Mouse (Mus musculus): ENCODE measurements at regions not wholly inside any gene's neighbourhood (a gene's known extent, or its start where the extent isn't known, plus 50 kb on each side); places are given as distances from the start of the nearest gene placed in this dataset.

DNA sequence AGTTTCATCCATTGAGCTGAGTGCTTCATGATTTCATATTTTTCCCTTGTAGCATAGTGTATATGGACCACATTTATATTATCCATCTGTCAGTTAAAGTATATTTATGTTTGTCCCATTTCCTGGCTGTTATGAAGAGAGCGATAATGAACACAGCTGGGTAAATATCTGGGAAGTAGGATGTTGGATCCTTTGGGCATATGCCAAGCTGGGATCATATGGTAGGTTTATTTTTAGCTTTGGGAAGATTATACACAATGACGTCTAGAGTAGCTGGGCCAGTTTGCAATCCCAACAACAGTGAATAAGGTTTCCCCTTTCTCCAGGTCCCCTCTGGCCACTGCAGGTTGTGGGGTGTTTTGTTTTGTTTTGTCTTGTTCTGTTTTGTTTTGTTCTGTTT lies 164.5 kb downstream of the Gm765 start:
- H3K36me3 ChIP-seq (replicated peaks): no peaks in the 10 kb centered on the region
- WGBS: 76% methylated on average over 2 of the region's 2 CpGs
- H3K9me3 ChIP-seq: no peaks in the 10 kb centered on the region
- H3K4me2 ChIP-seq: no peak overlapping the region
- H3K27ac ChIP-seq: no peak overlapping the region
- ATAC-seq (ENCODE audit: low FRiP score): no peak
- no peaks in the 10 kb centered on the region for H3K4me1 ChIP-seq
- no peak overlapping the region for H3K4me3 ChIP-seq (replicated peaks)
- no peaks in the 10 kb centered on the region for H3K27me3 ChIP-seq
- no peak overlapping the region for H3K9ac ChIP-seq

DNA sequence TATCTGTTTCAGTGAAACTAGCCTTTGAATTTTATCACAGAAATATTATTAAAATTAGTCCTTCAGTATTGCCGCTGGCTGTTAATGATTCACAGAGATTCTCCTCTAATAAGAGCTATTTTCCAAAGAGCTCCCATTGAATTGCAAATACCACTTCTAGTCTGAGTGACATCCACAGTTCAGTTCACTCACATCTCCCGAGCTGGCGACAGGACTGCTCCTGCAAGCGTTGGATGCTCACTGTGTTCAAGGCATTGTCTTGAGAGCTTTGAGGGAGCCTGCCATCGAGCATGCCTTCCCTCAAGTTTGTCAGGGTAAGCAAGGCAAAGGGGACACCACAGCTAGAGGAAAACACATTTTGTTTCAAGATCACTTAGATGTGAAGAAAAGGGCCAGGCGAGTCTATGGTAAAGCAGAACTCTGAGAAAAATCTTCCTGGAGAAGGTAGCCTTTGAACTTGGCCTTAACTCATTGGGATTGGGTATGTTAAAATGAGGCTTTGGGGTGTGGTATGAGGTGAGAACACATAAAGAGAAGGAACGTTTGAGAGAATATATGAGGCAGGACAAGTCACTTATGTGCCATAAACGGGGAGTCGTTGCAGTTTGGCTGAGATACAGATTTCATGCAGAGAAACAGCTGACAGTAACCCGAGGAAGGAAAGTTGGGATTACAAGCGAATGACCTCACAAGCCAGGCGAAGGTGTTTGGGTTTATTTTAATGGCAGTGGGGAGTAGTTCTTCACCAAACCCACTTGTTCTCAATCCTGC lies 193.3 kb downstream of the Gm765 start:
- Histone ChIP-seq H3K4me3 (replicated peaks) (no peak overlapping the region), H3K36me3 (replicated peaks) (no peaks in the 10 kb centered on the region), H3K9ac (no peak overlapping the region), H3K27me3 (no peaks in the 10 kb centered on the region), H3K9me3 (no peaks in the 10 kb centered on the region), H3K4me2 (no peak overlapping the region), H3K4me1 (0 out of 2 replicates have a peak, but pooled peaks cover 3% of the 10 kb centered on the region), H3K27ac (peak overlapping the region; percentile 5; the same call in 1 of the 2 replicates)
- no peak for ATAC-seq (ENCODE audit: low FRiP score)
- 59% methylated on average over 12 of the region's 12 CpGs for WGBS

DNA sequence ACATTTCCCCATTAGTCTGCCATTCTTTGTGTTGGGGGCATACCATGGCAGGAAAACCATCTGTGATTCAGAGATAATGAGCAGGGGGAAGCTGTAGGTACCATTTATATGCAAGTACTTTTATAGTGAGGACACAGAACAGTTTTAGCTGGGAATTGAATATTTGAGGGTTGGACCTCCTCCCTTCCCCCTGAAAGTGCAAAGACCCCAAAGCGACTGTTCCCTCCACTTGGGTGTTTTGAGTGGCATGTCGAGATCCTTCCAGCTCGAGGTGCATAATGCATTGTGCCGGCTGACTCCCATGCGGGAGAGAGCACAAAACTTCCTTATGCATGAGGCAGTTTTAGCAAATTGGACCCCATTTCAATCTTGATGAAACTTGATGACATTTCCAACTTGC lies 194.7 kb downstream of the Gm765 start:
- WGBS: 48% methylated on average over 5 of the region's 5 CpGs
- Histone ChIP-seq H3K4me2 (no peak overlapping the region), H3K9me3 (no peaks in the 10 kb centered on the region), H3K9ac (no peak overlapping the region), H3K27me3 (no peaks in the 10 kb centered on the region), H3K36me3 (replicated peaks) (no peaks in the 10 kb centered on the region), H3K4me1 (0 out of 2 replicates have a peak, but pooled peaks cover 3% of the 10 kb centered on the region), H3K4me3 (replicated peaks) (no peak overlapping the region), H3K27ac (no peak overlapping the region)
- ATAC-seq (ENCODE audit: low FRiP score): no peak

DNA sequence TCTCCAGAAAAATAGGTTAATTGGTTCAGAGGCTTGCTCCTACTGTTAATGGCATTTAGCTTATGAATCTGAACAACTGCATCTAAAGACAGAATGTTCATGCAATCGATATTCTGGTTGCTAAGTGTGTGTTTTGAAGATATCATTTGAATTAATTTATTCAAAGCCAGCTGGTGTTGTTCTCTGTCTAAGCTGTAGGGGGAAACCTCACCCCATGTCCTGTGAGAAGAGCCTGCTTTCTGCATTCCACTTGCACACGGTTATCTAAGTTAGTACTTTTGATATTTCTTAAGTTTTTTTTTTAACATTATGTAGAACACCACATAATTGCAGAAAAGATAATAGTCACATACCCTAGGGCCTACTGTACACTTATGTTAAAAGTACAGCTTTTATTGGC lies 209.6 kb downstream of the Gm765 start:
- Histone ChIP-seq H3K9ac (no peak overlapping the region), H3K27me3 (0 out of 2 replicates have a peak, but pooled peaks cover 4% of the 10 kb centered on the region), H3K27ac (no peak overlapping the region), H3K4me2 (no peak overlapping the region), H3K9me3 (no peaks in the 10 kb centered on the region), H3K36me3 (replicated peaks) (no peaks in the 10 kb centered on the region), H3K4me1 (no peaks in the 10 kb centered on the region), H3K4me3 (replicated peaks) (no peak overlapping the region)
- ATAC-seq (ENCODE audit: low FRiP score): no peak
- WGBS: 37% methylated on average over 2 of the region's 2 CpGs

DNA sequence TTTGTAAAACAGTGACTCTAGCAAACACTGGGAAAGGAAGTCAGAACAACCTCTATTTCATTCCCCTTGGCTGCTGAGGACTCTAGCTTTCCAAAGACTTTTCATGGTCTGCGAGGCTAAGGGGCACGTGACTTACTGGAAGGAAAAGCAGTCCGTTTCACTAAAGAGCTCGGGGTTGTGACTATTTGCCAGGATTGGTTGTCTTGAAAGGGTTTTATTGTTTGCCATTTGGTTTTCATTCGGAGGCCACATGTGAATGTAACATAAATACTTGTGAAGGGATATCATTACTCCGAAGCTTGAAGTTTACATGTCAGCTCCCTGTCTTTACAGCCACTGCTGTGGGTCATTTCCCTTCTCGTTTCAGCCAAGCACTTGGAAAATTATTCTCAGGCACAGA lies 217.1 kb downstream of the Gm765 start:
- Histone ChIP-seq H3K4me2 (no peak overlapping the region), H3K9ac (no peak overlapping the region), H3K4me3 (replicated peaks) (no peak overlapping the region), H3K9me3 (0 out of 2 replicates have a peak, but pooled peaks cover 4% of the 10 kb centered on the region), H3K27me3 (no peaks in the 10 kb centered on the region), H3K4me1 (no peaks in the 10 kb centered on the region), H3K36me3 (replicated peaks) (no peaks in the 10 kb centered on the region), H3K27ac (no peak overlapping the region)
- WGBS: 81% methylated on average over 7 of the region's 7 CpGs
- no peak for ATAC-seq (ENCODE audit: low FRiP score)

DNA sequence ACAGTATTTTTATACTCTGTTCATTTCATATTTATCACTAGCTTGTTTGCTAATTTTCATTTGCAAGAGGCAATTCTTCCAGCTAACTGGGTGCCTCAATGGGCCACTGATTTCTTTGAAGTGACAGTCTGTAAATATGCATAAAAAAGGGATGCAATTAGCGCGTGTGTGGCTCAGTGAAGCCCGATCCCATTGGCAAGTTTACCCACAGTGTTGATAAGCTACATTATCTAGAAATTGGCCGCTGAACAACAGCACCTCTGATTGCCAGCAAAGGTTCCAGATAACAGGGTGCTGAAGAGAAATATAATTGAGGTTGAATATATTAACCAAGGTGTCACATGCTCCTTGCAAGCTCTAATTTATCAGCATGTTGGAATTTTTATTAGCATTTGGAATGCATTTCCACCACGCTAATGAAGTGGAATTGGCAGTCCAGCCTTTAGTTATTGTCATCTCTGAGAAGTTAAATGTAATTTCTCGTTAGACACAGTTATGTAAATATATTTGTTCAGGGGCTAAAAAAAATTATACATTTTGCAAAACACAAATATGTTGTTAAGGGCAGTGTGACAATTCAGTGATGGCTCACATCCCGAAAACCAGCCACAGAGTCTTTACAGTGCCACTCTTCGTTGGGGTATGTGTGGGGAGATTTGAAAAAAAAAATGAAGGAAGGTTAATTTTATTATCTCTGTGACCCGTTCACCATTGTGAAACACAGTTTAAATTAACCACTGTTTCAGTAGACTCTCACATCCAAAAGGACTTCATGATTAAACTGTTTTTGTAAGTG lies 224.0 kb downstream of the Gm765 start:
- H3K27ac ChIP-seq: no peak overlapping the region
- 0 out of 2 replicates have a peak, but pooled peaks cover 4% of the 10 kb centered on the region for H3K9me3 ChIP-seq
- peak; percentile 91 for ATAC-seq (ENCODE audit: low FRiP score)
- H3K4me3 ChIP-seq (replicated peaks): no peak overlapping the region
- peaks cover 32% of the 10 kb centered on the region for H3K4me1 ChIP-seq
- H3K36me3 ChIP-seq (replicated peaks): no peaks in the 10 kb centered on the region
- 28% methylated on average over 9 of the region's 9 CpGs for WGBS
- H3K4me2 ChIP-seq: peak overlapping the region; percentile 22; the same call in 1 of the 2 replicates
- no peak overlapping the region for H3K9ac ChIP-seq
- no peaks in the 10 kb centered on the region for H3K27me3 ChIP-seq

DNA sequence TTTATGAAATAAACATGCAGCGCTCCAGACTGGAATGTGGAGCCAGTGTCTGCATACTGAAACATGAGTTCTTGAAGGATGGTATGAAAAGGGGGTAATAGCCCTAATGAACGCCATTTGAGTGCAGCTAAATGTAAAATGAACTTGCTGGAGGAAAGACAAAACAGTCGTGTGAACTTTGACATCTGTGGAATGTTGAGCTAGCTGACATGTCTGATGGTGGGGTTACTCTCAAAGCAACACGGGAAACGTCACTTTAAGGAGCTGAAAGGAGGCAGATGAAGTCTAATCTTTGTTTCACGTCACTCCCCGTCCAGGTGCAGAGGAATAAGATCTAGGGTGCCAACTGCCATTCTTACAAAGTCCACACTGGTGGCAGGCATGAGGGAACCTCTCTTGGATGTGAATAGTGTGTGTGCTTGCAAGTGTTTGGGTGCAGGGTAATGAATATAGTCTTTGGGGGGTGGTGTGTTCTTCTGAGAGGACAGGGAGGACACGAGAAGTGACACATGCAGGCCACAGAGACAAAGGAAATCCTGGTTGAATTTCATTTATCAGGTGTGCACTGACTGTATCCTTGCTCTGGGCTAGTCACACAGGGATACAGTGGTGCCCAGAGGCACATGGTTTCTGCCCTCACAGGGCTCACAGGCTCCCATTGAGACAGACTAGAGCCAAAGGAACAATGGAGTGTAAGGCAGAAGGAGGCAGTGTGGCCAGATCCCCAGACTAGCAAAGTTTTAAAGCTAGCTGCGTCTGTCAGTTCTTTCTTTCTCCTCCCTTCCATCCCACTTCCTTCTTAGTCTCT lies 228.0 kb downstream of the Gm765 start:
- Histone ChIP-seq H3K4me1 (peaks cover 48% of the 10 kb centered on the region), H3K4me3 (replicated peaks) (no peak overlapping the region), H3K36me3 (replicated peaks) (no peaks in the 10 kb centered on the region), H3K9ac (no peak overlapping the region), H3K4me2 (peak overlapping the region; percentile 45), H3K9me3 (no peaks in the 10 kb centered on the region), H3K27me3 (no peaks in the 10 kb centered on the region), H3K27ac (peak overlapping the region; percentile 68)
- WGBS: 8% methylated on average over 9 of the region's 9 CpGs
- ATAC-seq (ENCODE audit: low FRiP score): no peak

DNA sequence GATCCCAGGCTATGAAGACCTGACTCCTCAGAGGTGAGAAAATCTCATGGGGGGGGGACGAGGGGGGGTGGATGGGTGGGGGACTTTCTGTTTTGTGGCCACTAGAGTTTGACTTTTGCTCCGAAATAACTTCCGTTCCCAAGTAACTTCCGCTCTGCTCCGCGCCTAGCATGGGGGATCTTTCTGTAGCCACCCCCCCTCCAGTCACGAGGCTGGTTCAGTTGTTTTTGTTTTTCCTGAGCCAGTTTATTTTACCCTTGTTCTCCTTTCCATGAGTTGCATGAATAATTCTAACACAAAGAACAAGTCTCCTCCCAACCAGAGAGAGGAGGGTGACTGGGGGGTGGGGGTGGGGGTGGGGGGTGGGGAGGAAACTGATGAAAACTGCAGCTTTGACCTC lies 228.8 kb downstream of the Gm765 start:
- Histone ChIP-seq H3K9me3 (no peaks in the 10 kb centered on the region), H3K4me2 (peak overlapping the region; percentile 45), H3K9ac (no peak overlapping the region), H3K4me3 (replicated peaks) (no peak overlapping the region), H3K4me1 (peaks cover 45% of the 10 kb centered on the region), H3K27me3 (no peaks in the 10 kb centered on the region), H3K27ac (peak overlapping the region; percentile 38), H3K36me3 (replicated peaks) (no peaks in the 10 kb centered on the region)
- WGBS: 4% methylated on average over 7 of the region's 7 CpGs
- ATAC-seq (ENCODE audit: low FRiP score): no peak; the same call in 1 of the 2 replicates

DNA sequence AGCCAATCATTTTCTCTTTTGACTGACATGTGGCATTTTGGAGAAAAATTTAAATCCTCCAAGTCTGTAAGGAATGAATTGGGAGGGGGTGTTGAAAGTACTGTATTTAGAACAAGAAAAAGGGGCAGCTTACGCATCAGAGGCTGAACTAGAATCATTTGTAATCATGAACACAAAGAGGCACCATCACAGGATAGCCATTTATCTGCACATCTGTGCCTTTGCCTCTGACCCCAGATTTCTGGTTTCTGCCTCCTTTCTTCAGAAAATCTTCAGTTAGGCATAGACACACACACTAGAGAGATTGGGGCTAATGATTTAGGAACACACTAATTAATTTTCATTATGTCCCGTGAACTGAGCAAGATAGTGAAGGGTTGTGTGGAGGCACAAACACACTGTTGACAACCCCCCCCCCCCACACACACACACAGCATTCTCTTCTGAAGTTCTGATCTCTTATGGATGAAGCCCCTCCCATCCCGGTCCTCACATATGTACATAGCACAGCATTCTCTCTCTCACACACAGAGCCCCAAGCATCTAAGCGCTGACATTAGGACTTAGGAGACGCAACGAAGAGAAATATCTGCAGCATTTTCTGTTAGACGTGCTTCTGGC lies 229.9 kb downstream of the Gm765 start:
- Histone ChIP-seq H3K9ac (no peak overlapping the region), H3K4me2 (0 out of 2 replicates have a peak overlapping the region, but pooled peaks have one; percentile 13), H3K27ac (peak overlapping the region; percentile 57), H3K36me3 (replicated peaks) (no peaks in the 10 kb centered on the region), H3K4me3 (replicated peaks) (no peak overlapping the region), H3K9me3 (no peaks in the 10 kb centered on the region), H3K27me3 (no peaks in the 10 kb centered on the region), H3K4me1 (peaks cover 35% of the 10 kb centered on the region)
- peak; percentile 57; the same call in 1 of the 2 replicates for ATAC-seq (ENCODE audit: low FRiP score)
- WGBS: 34% methylated on average over 7 of the region's 7 CpGs

DNA sequence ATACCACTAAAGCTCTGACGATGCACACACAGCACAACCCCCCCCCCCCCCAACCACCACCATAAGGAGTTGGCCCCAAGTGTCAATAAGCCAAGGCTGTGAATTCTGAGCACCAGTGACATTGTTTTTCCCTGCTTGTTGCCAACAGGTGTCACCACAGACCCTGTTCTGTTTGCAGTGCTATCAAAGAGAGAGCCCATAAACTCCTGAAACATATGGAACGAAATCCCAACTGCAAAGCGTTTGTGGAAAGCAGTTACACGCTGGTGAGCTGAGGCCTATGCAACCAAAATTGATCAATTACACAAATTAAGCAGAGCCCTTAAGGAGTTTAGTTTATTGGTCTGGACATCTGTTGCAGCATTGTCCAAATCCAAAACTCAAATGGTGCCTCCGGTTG lies 235.4 kb downstream of the Gm765 start:
- Histone ChIP-seq H3K9ac (no peak overlapping the region), H3K36me3 (replicated peaks) (no peaks in the 10 kb centered on the region), H3K4me3 (replicated peaks) (no peak overlapping the region), H3K27me3 (0 out of 2 replicates have a peak, but pooled peaks cover 4% of the 10 kb centered on the region), H3K27ac (no peak overlapping the region), H3K9me3 (no peaks in the 10 kb centered on the region), H3K4me2 (no peak overlapping the region), H3K4me1 (peaks cover 13% of the 10 kb centered on the region)
- 45% methylated on average over 5 of the region's 5 CpGs for WGBS
- ATAC-seq (ENCODE audit: low FRiP score): no peak

DNA sequence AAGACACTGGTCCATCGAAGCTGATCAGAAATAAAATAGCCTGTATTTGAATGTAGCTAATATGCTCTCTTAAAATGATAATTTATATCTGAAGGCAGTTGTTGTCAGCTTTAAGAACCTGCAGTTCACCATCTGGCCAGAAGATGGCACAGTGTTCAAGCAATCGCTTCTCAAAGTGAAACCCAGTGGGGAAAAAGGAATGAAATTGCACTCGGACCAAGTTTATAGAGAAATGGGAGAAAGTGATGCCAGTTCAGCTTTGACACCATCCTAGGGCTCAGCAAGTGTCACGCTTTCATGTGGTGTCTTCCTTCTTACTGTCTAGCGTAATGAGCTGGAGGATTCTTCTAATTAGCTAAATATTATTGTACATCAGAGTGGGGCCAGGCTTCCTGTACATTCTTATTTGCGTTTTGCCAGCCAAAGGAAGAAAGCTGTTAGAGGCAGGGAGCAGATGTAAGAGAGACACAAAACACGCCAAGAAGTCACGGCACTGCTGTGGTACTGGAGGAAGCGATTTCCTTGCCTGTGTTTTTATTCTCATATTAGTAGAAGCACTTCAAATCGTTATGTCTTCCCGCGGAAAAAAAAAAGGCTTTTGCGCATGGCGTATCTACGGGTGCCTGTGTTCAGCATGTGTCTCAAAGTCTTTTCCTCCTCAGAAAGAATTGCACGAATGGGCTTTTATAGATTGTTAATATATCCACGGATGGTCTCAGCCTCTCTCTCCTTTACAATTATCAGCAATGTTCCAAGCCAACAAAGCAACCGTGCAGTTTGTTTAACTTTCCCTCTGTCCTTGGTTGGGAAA lies 237.1 kb downstream of the Gm765 start:
- WGBS: 44% methylated on average over 18 of the region's 18 CpGs

More for the DNA sequence above, 237.1 kb downstream of the Gm765 start:
- H3K4me3 ChIP-seq (replicated peaks): no peak overlapping the region
- no peak overlapping the region for H3K27ac ChIP-seq
- 0 out of 2 replicates have a peak, but pooled peaks cover 4% of the 10 kb centered on the region for H3K27me3 ChIP-seq
- no peaks in the 10 kb centered on the region for H3K36me3 ChIP-seq (replicated peaks)
- H3K4me2 ChIP-seq: peak overlapping the region; percentile 39
- H3K9ac ChIP-seq: no peak overlapping the region
- H3K9me3 ChIP-seq: no peaks in the 10 kb centered on the region
- no peak for ATAC-seq (ENCODE audit: low FRiP score)
- peaks cover 11% of the 10 kb centered on the region; the same call in 1 of the 2 replicates for H3K4me1 ChIP-seq

Measured in forebrain, embryonic 12.5 days (tissue).